8 mouse cellular contexts compared by ENCODE assay signal in the genomic region with DNA sequence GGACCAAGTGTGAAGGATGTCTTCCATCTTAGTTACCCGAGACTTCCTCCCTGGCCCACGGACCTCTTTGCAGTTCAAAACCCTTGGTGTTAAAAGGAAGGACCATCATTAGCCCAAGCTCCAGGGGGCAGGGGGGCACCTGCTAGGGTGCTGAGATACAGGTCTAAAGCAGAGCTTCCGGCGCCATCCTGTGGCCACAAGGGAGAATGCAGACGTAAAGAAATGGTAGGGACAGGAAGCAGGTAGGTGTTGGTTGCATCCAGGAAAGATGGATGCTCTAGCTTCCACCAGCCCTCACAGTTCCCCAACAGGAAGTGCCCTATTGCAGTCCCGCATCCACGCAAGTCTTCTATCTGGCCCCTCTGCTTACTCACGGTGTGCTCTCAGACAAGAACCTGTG. TPM values are rescaled to one million over a fixed set of nuclear protein-coding genes. Genes with fewer than 3 reads are reported as not detected.
A peak's percentile ranks its signal among the peaks of the same experiment; 100 is the strongest.
DNase-seq lines count a peak whose midpoint lies in the region; ATAC-seq and TF ChIP-seq lines count a peak whose summit lies in the region.

No protein-coding gene starts in this region.

- no peak overlapping the region for H3K4me3 ChIP-seq in forebrain, embryonic 11.5 days (ENCODE audit: low read depth, low read length)
- H3K4me3 ChIP-seq in forebrain, embryonic 13.5 days, result no peak overlapping the region
- no peak overlapping the region for H3K4me3 ChIP-seq in thymus, adult 2 months (ENCODE audit: control insufficient read depth, insufficient read depth, low read length)
- H3K4me3 ChIP-seq in embryonic facial prominence, embryonic 10.5 days, result no peak overlapping the region

- no peak for TF ChIP-seq CTCF in thymus, adult 2 months (IDR thresholded peaks at IDR 0.05; ENCODE audit: borderline replicate concordance, control insufficient read depth, extremely low read depth, insufficient read depth, low read length, poor library complexity)

- peaks cover 4% of the 10 kb centered on the region; the same call in 1 of the 2 replicates for H3K4me1 ChIP-seq in forebrain, embryonic 11.5 days (replicated peaks; ENCODE audit: control insufficient read depth, insufficient read depth, low read length)
- peaks cover 22% of the 10 kb centered on the region for H3K4me1 ChIP-seq in forebrain, embryonic 13.5 days
- peaks cover 7% of the 10 kb centered on the region for H3K4me1 ChIP-seq in thymus, adult 2 months (replicated peaks; ENCODE audit: control insufficient read depth, insufficient read depth, low read length)
- peaks cover 29% of the 10 kb centered on the region for H3K4me1 ChIP-seq in embryonic facial prominence, embryonic 10.5 days

- WGBS in forebrain, embryonic 11.5 days, result 18% methylated on average over 8 of the region's 8 CpGs
- 18% methylated on average over 8 of the region's 8 CpGs for WGBS in forebrain, embryonic 13.5 days
- 6% methylated on average over 8 of the region's 8 CpGs for WGBS in thymus, adult 2 months
- whole genome bisulfite sequencing in embryonic facial prominence, embryonic 10.5 days, result 17% methylated on average over 8 of the region's 8 CpGs

- H3K4me2 ChIP-seq in forebrain, embryonic 11.5 days (ENCODE audit: low read depth, low read length, severe bottlenecking), result no peak overlapping the region
- no peak overlapping the region; the same call in 1 of the 2 replicates for H3K4me2 ChIP-seq in forebrain, embryonic 13.5 days

- no peaks in the 10 kb centered on the region for H3K9me3 ChIP-seq in forebrain, embryonic 11.5 days (ENCODE audit: control insufficient read depth, low read length)
- H3K9me3 ChIP-seq in forebrain, embryonic 13.5 days (replicated peaks), result peaks cover 5% of the 10 kb centered on the region; the same call in 1 of the 2 replicates
- H3K9me3 ChIP-seq in embryonic facial prominence, embryonic 10.5 days, result 0 out of 2 replicates have a peak, but pooled peaks cover 4% of the 10 kb centered on the region

- no peak for ATAC-seq in forebrain, embryonic 11.5 days (replicated peaks; ENCODE audit: low FRiP score)
- ATAC-seq in forebrain, embryonic 13.5 days, result no peak
- peak; percentile 41 for ATAC-seq in monocyte, adult 5-6 weeks (replicated peaks; ENCODE audit: insufficient number of reproducible peaks, low FRiP score, low TSS enrichment, poor library complexity, severe bottlenecking)

- H3K27ac ChIP-seq in forebrain, embryonic 11.5 days (ENCODE audit: low read depth, low read length), result no peak overlapping the region
- H3K27ac ChIP-seq in forebrain, embryonic 13.5 days, result no peak overlapping the region
- H3K27ac ChIP-seq in thymus, adult 2 months (ENCODE audit: control insufficient read depth, insufficient read depth, low read length), result no peak overlapping the region
- no peak overlapping the region for H3K27ac ChIP-seq in embryonic facial prominence, embryonic 10.5 days (replicated peaks)

- peak; percentile 66 for DNase-seq in forebrain, embryonic 11.5 days (ENCODE audit: low spot score)
- peak; percentile 19 for DNase-seq in thymus, adult 2 months
- DNase-seq in thymus, postnatal 10 days (ENCODE audit: low spot score in 2 of 2), result no peak
- DNase-seq in embryonic facial prominence, embryonic 10.5 days (ENCODE audit: low spot score), result peak; percentile 57
- DNase-seq in left cerebral cortex, adult 11 months (ENCODE audit: low spot score), result peak; percentile 23
- DNase-seq in gastrocnemius, postnatal 36 days, result no peak

- intact Hi-C loops in gastrocnemius, postnatal 36 days (cut with DNase I), result no loop called here

- H3K36me3 ChIP-seq in forebrain, embryonic 11.5 days (ENCODE audit: control insufficient read depth, insufficient read depth, low read length), result no peaks in the 10 kb centered on the region
- H3K36me3 ChIP-seq in forebrain, embryonic 13.5 days (ENCODE audit: poor library complexity, severe bottlenecking), result no peaks in the 10 kb centered on the region
- H3K36me3 ChIP-seq in thymus, adult 2 months (ENCODE audit: control insufficient read depth, insufficient read depth, low read length), result no peaks in the 10 kb centered on the region
- no peaks in the 10 kb centered on the region for H3K36me3 ChIP-seq in embryonic facial prominence, embryonic 10.5 days (replicated peaks)

- TF ChIP-seq POLR2A in thymus, adult 2 months (IDR thresholded peaks at IDR 0.05; ENCODE audit: control insufficient read depth, extremely low read depth, insufficient read depth, low read length, poor library complexity), result no peak

- H3K27me3 ChIP-seq in forebrain, embryonic 11.5 days (ENCODE audit: control insufficient read depth, insufficient read depth, low read length), result peaks cover 12% of the 10 kb centered on the region
- peaks cover 41% of the 10 kb centered on the region for H3K27me3 ChIP-seq in forebrain, embryonic 13.5 days
- no peaks in the 10 kb centered on the region; the same call in 1 of the 2 replicates for H3K27me3 ChIP-seq in thymus, adult 2 months (ENCODE audit: control insufficient read depth, insufficient read depth, low read length)
- peaks cover 59% of the 10 kb centered on the region for H3K27me3 ChIP-seq in embryonic facial prominence, embryonic 10.5 days (replicated peaks; ENCODE audit: low read depth, poor library complexity, severe bottlenecking)

- H3K9ac ChIP-seq in forebrain, embryonic 11.5 days (ENCODE audit: low read length), result no peak overlapping the region
- H3K9ac ChIP-seq in forebrain, embryonic 13.5 days, result no peak overlapping the region

RNA-seq across cellular contexts. Expression of a gene that starts 1.9 kb away (rescaled TPM):
- polyA plus RNA-seq in forebrain, embryonic 11.5 days (2014; fragmentation: Nextera tagmentation; extraction: Ambion mirVana), result 0.31 and 0.32 TPM in 2 replicates
- not detected in 2 replicates for polyA plus RNA-seq in forebrain, embryonic 13.5 days (2015; fragmentation: Nextera tagmentation; extraction: Ambion mirVana)
- polyA plus RNA-seq in thymus, adult 2 months (2012; rRNA removed), result 4.9 and 7.5 TPM in 2 replicates
- 0.46 TPM in 1 of 2 replicates, not detected in the other for polyA plus RNA-seq in embryonic facial prominence, embryonic 10.5 days (2016; fragmentation: Nextera tagmentation; extraction: Ambion mirVana)
- total RNA-seq in monocyte, adult 5-6 weeks (2017), result 7.4 to 25.2 TPM (median 20.6 TPM) in 3 replicates
- total RNA-seq in gastrocnemius, postnatal 36 days (2021), result 1 to 10 TPM in 1 of 2 experiments, not detected in 1; 1.1 TPM

RNA-seq across cellular contexts. Expression of a gene that starts 16.0 kb away (rescaled TPM):
- not detected in 2 replicates for polyA plus RNA-seq in forebrain, embryonic 11.5 days (2014; fragmentation: Nextera tagmentation; extraction: Ambion mirVana)
- not detected in 2 replicates for polyA plus RNA-seq in forebrain, embryonic 13.5 days (2015; fragmentation: Nextera tagmentation; extraction: Ambion mirVana)
- polyA plus RNA-seq in thymus, adult 2 months (2012; rRNA removed), result 0.24 TPM in 1 of 2 replicates, not detected in the other
- polyA plus RNA-seq in embryonic facial prominence, embryonic 10.5 days (2016; fragmentation: Nextera tagmentation; extraction: Ambion mirVana), result not detected in 2 replicates
- not detected in 3 replicates for total RNA-seq in monocyte, adult 5-6 weeks (2017)
- total RNA-seq in gastrocnemius, postnatal 36 days (2021), result not detected

RNA-seq across cellular contexts. Expression of a gene that starts 18.0 kb away (rescaled TPM):
- not detected in 2 replicates for polyA plus RNA-seq in forebrain, embryonic 11.5 days (2014; fragmentation: Nextera tagmentation; extraction: Ambion mirVana)
- polyA plus RNA-seq in forebrain, embryonic 13.5 days (2015; fragmentation: Nextera tagmentation; extraction: Ambion mirVana), result 0.15 and 0.45 TPM in 2 replicates
- polyA plus RNA-seq in thymus, adult 2 months (2012; rRNA removed), result 0.82 and 0.93 TPM in 2 replicates
- polyA plus RNA-seq in embryonic facial prominence, embryonic 10.5 days (2016; fragmentation: Nextera tagmentation; extraction: Ambion mirVana), result 0.23 and 0.85 TPM in 2 replicates
- total RNA-seq in monocyte, adult 5-6 weeks (2017), result not detected in 3 replicates
- 1 to 10 TPM; 1.5 to 1.7 TPM for total RNA-seq in gastrocnemius, postnatal 36 days (2021)

RNA-seq across cellular contexts. Expression of a gene that starts 54.4 kb away (rescaled TPM):
- polyA plus RNA-seq in forebrain, embryonic 11.5 days (2014; fragmentation: Nextera tagmentation; extraction: Ambion mirVana), result not detected in 2 replicates
- polyA plus RNA-seq in forebrain, embryonic 13.5 days (2015; fragmentation: Nextera tagmentation; extraction: Ambion mirVana), result not detected in 2 replicates
- not detected in 2 replicates for polyA plus RNA-seq in thymus, adult 2 months (2012; rRNA removed)
- not detected in 2 replicates for polyA plus RNA-seq in embryonic facial prominence, embryonic 10.5 days (2016; fragmentation: Nextera tagmentation; extraction: Ambion mirVana)
- total RNA-seq in monocyte, adult 5-6 weeks (2017), result not detected in 3 replicates
- not detected for total RNA-seq in gastrocnemius, postnatal 36 days (2021)

RNA-seq across cellular contexts. Expression of a gene that starts 56.7 kb away (rescaled TPM):
- polyA plus RNA-seq in forebrain, embryonic 11.5 days (2014; fragmentation: Nextera tagmentation; extraction: Ambion mirVana), result 15.3 and 15.9 TPM in 2 replicates
- 7.9 and 8.6 TPM in 2 replicates for polyA plus RNA-seq in forebrain, embryonic 13.5 days (2015; fragmentation: Nextera tagmentation; extraction: Ambion mirVana)
- 18.6 TPM in 2 replicates for polyA plus RNA-seq in thymus, adult 2 months (2012; rRNA removed)
- 25.5 and 26.0 TPM in 2 replicates for polyA plus RNA-seq in embryonic facial prominence, embryonic 10.5 days (2016; fragmentation: Nextera tagmentation; extraction: Ambion mirVana)
- total RNA-seq in monocyte, adult 5-6 weeks (2017), result 14.1 to 26.0 TPM (median 16.6 TPM) in 3 replicates
- total RNA-seq in gastrocnemius, postnatal 36 days (2021), result 10 to 100 TPM; 36.5 to 50.3 TPM

Comparison
In these comparisons a context has a peak if more than half of its experiments do, and no peak if none do; other contexts are left out.
1. DNase-seq: peak in forebrain, embryonic 11.5 days (single experiment), thymus, adult 2 months (single experiment), embryonic facial prominence, embryonic 10.5 days (single experiment) and left cerebral cortex, adult 11 months (single experiment); none in thymus, postnatal 10 days (0 of 2) and gastrocnemius, postnatal 36 days (0 of 2).